Mouse (Mus musculus) C2C12 (cell line): ENCODE measurements around the gene Tas2r136. TPM values are rescaled to one million over a fixed set of nuclear protein-coding genes. Genes with fewer than 3 reads are reported as not detected.

ENCODE experiments used
- H3K27me3 ChIP-seq: one replicate; pipeline ENCODE4 v1.6.1; 2011; ENCODE audit not compliant: control insufficient read depth, insufficient read depth, insufficient read length
- H3K36me3 ChIP-seq: one replicate; pipeline ENCODE4 v1.6.1; 2011; ENCODE audit not compliant: control insufficient read depth, insufficient read depth
- H3K4me3 ChIP-seq: one replicate; pipeline ENCODE4 v1.5.1; 2011; ENCODE audit warnings: mild to moderate bottlenecking, control low read depth; ENCODE audit not compliant: poor library complexity, insufficient read depth, severe bottlenecking
- H3K79me2 ChIP-seq: one replicate; pipeline ENCODE4 v1.6.1; 2011; ENCODE audit not compliant: control insufficient read depth, insufficient read depth
- H3K79me3 ChIP-seq: one replicate; pipeline ENCODE4 v1.6.1; 2011; ENCODE audit warnings: low read depth, control low read depth
- H3ac ChIP-seq: one replicate; pipeline ENCODE3; 2011; ENCODE audit warnings: low read depth; ENCODE audit not compliant: control insufficient read depth, insufficient read length
- CEBPB ChIP-seq: IDR thresholded peaks from one replicate; pipeline ENCODE4 v1.6.1; 2011; ENCODE audit warnings: low read depth, mild to moderate bottlenecking, control low read depth, moderate library complexity
- CTCF ChIP-seq: IDR thresholded peaks from one replicate; pipeline ENCODE4 v1.5.1; 2011; ENCODE audit not compliant: control insufficient read depth, insufficient read depth, insufficient read length
- FOSL1 ChIP-seq: IDR thresholded peaks from one replicate; pipeline ENCODE4 v1.8.0; 2011; ENCODE audit warnings: mild to moderate bottlenecking, low read length; ENCODE audit not compliant: poor library complexity, insufficient read depth, severe bottlenecking
- MAX ChIP-seq: IDR thresholded peaks from one replicate; pipeline ENCODE4 v1.6.1; 2011; ENCODE audit warnings: mild to moderate bottlenecking, control low read depth
- MYOD1 ChIP-seq: IDR thresholded peaks from one replicate; pipeline ENCODE4 v1.6.1; 2011; ENCODE audit warnings: low read depth; ENCODE audit not compliant: control insufficient read depth, insufficient read length
- MYOG ChIP-seq: IDR thresholded peaks from one replicate; pipeline ENCODE4 v1.6.1; 2011; ENCODE audit not compliant: control insufficient read depth, insufficient read length; ENCODE audit errors: extremely low read depth
- USF1 ChIP-seq: IDR thresholded peaks from one replicate; pipeline ENCODE4 v1.6.1; 2011; ENCODE audit warnings: low read depth, mild to moderate bottlenecking, control low read depth, moderate library complexity
- polyA plus RNA-seq: library from polyadenylated mRNA; unstranded; fragments of >200 nt; fragmentation: generic; extraction: Trizol; gene quantifications from one replicate; pipeline ENCODE4 v1.2.1, GENCODE M21; 2012; ENCODE audit warnings: missing spikeins

Tas2r136 gene
- polyA plus RNA-seq, 1 experiment, result not detected

- Histone ChIP-seq H3K79me2 (no peaks in the 10 kb centered on the region), H3ac (no peak within 1 kb of the TSS), H3K36me3 (no peaks in the 10 kb centered on the region), H3K4me3 (no peak within 1 kb of the TSS), H3K79me3 (no peaks in the 10 kb centered on the region), H3K27me3 (no peaks in the 10 kb centered on the region)
- TF ChIP-seq USF1 (no peak), MYOG (no peak), MYOD1 (no peak), MAX (no peak), FOSL1 (no peak), CEBPB (no peak), CTCF (no peak)
Measured at GRCm38 (mm10) chr6:132737935-132738334, 40.0 kb downstream of the Tas2r136 start, which contains the start of gene Tas2r115. Tas2r115 (minus strand) TSS chr6:132738035.

Other genes starting within 250 kb of the Tas2r136 start
- gene Prh1, start 208.4 kb downstream of the Tas2r136 start, polyA plus RNA-seq, result not detected
- not detected for gene Prp2, start 182.2 kb downstream of the Tas2r136 start, polyA plus RNA-seq
- gene A630073D07Rik, start 126.6 kb downstream of the Tas2r136 start, polyA plus RNA-seq, result not detected
- not detected for gene Tas2r120, start 121.2 kb downstream of the Tas2r136 start, polyA plus RNA-seq
- gene Tas2r121, start 77.2 kb downstream of the Tas2r136 start, polyA plus RNA-seq, result not detected
- not detected for gene Tas2r122, start 66.2 kb downstream of the Tas2r136 start, polyA plus RNA-seq
- gene Tas2r115, start 40.1 kb downstream of the Tas2r136 start, polyA plus RNA-seq, result not detected
- gene Tas2r124, start 23.4 kb downstream of the Tas2r136 start, polyA plus RNA-seq, result not detected
- not detected for gene Tas2r102, start 16.0 kb downstream of the Tas2r136 start, polyA plus RNA-seq
- gene Tas2r117, start 24.7 kb upstream of the Tas2r136 start, polyA plus RNA-seq, result not detected
- gene Tas2r123, start 69.0 kb upstream of the Tas2r136 start, polyA plus RNA-seq, result not detected
- not detected for gene Tas2r116, start 77.3 kb upstream of the Tas2r136 start, polyA plus RNA-seq
- gene Tas2r110, start 89.8 kb upstream of the Tas2r136 start, polyA plus RNA-seq, result not detected
- not detected for gene Tas2r113, start 114.8 kb upstream of the Tas2r136 start, polyA plus RNA-seq
- not detected for gene Tas2r125, start 131.5 kb upstream of the Tas2r136 start, polyA plus RNA-seq
- gene Tas2r129, start 172.9 kb upstream of the Tas2r136 start, polyA plus RNA-seq, result not detected
- gene Tas2r131, start 179.8 kb upstream of the Tas2r136 start, polyA plus RNA-seq, result not detected
- gene Tas2r109, start 202.8 kb upstream of the Tas2r136 start, polyA plus RNA-seq, result not detected